Mouse (Mus musculus) CH12F3 (cell line): ENCODE measurements around the gene Stip1.
"Not testable (repeated sequence)": the region's sequence is repeated elsewhere in the genome, so short reads cannot be mapped to it uniquely, and the experiment has no call there.

Source experiments
- in situ Hi-C: fragments of 300-500 bp; cut with MboI; formaldehyde crosslinking; loops from 2 replicates; pipeline ENCODE4 v1.14.3; 2020; ENCODE audit warnings: low sequenced_read_pairs

Gene Stip1

GRCm38 (mm10) chr19:7066034-7066827, 26.5 kb upstream of the Stip1 start:
- in situ Hi-C loops: no loop called here

GRCm38 (mm10) chr19:7064571-7064970, 24.8 kb upstream of the Stip1 start:
- in situ Hi-C loops: loop anchor here (5.0 kb wide), 1 partner anchor 143 kb away; the partner anchor contains the start of gene Otub1

- in situ Hi-C loops: loop anchor here (5.0 kb wide), 1 partner anchor 144 kb away; the partner anchor contains the start of gene Otub1
Observed at GRCm38 (mm10) chr19:7062916-7063315, 23.1 kb upstream of the Stip1 start.

- in situ Hi-C loops: loop anchor here (5.0 kb wide), 1 partner anchor 145 kb away; the partner anchor contains the start of gene Otub1
Observed at GRCm38 (mm10) chr19:7062110-7062509, 22.3 kb upstream of the Stip1 start.

- in situ Hi-C loops: no loop called here
Observed at GRCm38 (mm10) chr19:7058541-7058940, 18.8 kb upstream of the Stip1 start.

- in situ Hi-C loops: no loop called here
Observed at GRCm38 (mm10) chr19:7057722-7058207, 18.0 kb upstream of the Stip1 start.

- in situ Hi-C loops: no loop called here
Observed at GRCm38 (mm10) chr19:7057126-7057721, 17.5 kb upstream of the Stip1 start.

GRCm38 (mm10) chr19:7056248-7057087, 16.7 kb upstream of the Stip1 start, which contains the start of gene Macrod1:
TSS of gene Macrod1 (plus strand) at chr19:7056810.
- in situ Hi-C loops: no loop called here

GRCm38 (mm10) chr19:7055173-7055572, 15.4 kb upstream of the Stip1 start:
- in situ Hi-C loops: no loop called here

- in situ Hi-C loops: no loop called here
Observed at GRCm38 (mm10) chr19:7054772-7055171, 15.0 kb upstream of the Stip1 start.

GRCm38 (mm10) chr19:7053382-7053781, 13.6 kb upstream of the Stip1 start:
- in situ Hi-C loops: not testable (repeated sequence)

GRCm38 (mm10) chr19:7044706-7045105, 4.9 kb upstream of the Stip1 start:
- in situ Hi-C loops: no loop called here

- in situ Hi-C loops: no loop called here
Observed at GRCm38 (mm10) chr19:7044279-7044678, 4.5 kb upstream of the Stip1 start.

GRCm38 (mm10) chr19:7041171-7041570, 1.4 kb upstream of the Stip1 start:
- in situ Hi-C loops: no loop called here

- in situ Hi-C loops: no loop called here
Observed at GRCm38 (mm10) chr19:7040637-7041130, 917 bp upstream of the Stip1 start.

GRCm38 (mm10) chr19:7039088-7039720, 563 bp downstream of the Stip1 start:
- in situ Hi-C loops: no loop called here

GRCm38 (mm10) chr19:7034006-7034405, 5.8 kb downstream of the Stip1 start:
- in situ Hi-C loops: no loop called here

- in situ Hi-C loops: no loop called here
Observed at GRCm38 (mm10) chr19:7029531-7029930, 10.2 kb downstream of the Stip1 start.

- in situ Hi-C loops: no loop called here
Observed at GRCm38 (mm10) chr19:7020224-7020641, 19.5 kb downstream of the Stip1 start.

GRCm38 (mm10) chr19:7019191-7019590, 20.6 kb downstream of the Stip1 start, which contains the start of gene Fermt3:
TSS of gene Fermt3 (minus strand) at chr19:7019469.
- in situ Hi-C loops: no loop called here
